Mouse (Mus musculus): Measurements from ENCODE around the gene Slc10a7.
A peak's percentile ranks its signal among the peaks of the same experiment; 100 is the strongest.

The Slc10a7 gene

GRCm38 (mm10) chr8:78622362-78622761, 113.2 kb downstream of the Slc10a7 start:
- DNase-seq (ENCODE audit: low spot score in 2 of 2), result peak; percentile 5 to 8

GRCm38 (mm10) chr8:78623972-78624371, 114.8 kb downstream of the Slc10a7 start:
- DNase-seq (ENCODE audit: low spot score in 2 of 2), result no peak

- no peak for DNase-seq (ENCODE audit: low spot score in 2 of 2)
Measured at GRCm38 (mm10) chr8:78624738-78625442, 115.7 kb downstream of the Slc10a7 start.

- no peak for DNase-seq (ENCODE audit: low spot score in 2 of 2)
Measured at GRCm38 (mm10) chr8:78626632-78627031, 117.5 kb downstream of the Slc10a7 start.

- no peak for DNase-seq (ENCODE audit: low spot score in 2 of 2)
Measured at GRCm38 (mm10) chr8:78627793-78628192, 118.6 kb downstream of the Slc10a7 start.

- DNase-seq (ENCODE audit: low spot score in 2 of 2), result no peak
Measured at GRCm38 (mm10) chr8:78630414-78631164, 121.4 kb downstream of the Slc10a7 start.

- DNase-seq (ENCODE audit: low spot score in 2 of 2), result no peak
Measured at GRCm38 (mm10) chr8:78633012-78633411, 123.9 kb downstream of the Slc10a7 start.

- no peak for DNase-seq (ENCODE audit: low spot score in 2 of 2)
Measured at GRCm38 (mm10) chr8:78634018-78634417, 124.9 kb downstream of the Slc10a7 start.

- DNase-seq (ENCODE audit: low spot score in 2 of 2), result no peak
Measured at GRCm38 (mm10) chr8:78634523-78635240, 125.5 kb downstream of the Slc10a7 start.

GRCm38 (mm10) chr8:78635241-78635771, 126.2 kb downstream of the Slc10a7 start:
- no peak for DNase-seq (ENCODE audit: low spot score in 2 of 2)

- no peak for DNase-seq (ENCODE audit: low spot score in 2 of 2)
Measured at GRCm38 (mm10) chr8:78641919-78642318, 132.8 kb downstream of the Slc10a7 start.

- DNase-seq (ENCODE audit: low spot score in 2 of 2), result no peak
Measured at GRCm38 (mm10) chr8:78642376-78642775, 133.2 kb downstream of the Slc10a7 start.

GRCm38 (mm10) chr8:78647000-78647656, 138.0 kb downstream of the Slc10a7 start:
- DNase-seq (ENCODE audit: low spot score in 2 of 2), result no peak

- no peak for DNase-seq (ENCODE audit: low spot score in 2 of 2)
Measured at GRCm38 (mm10) chr8:78647846-78648245, 138.7 kb downstream of the Slc10a7 start.

- peak in 1 of 2 experiments; percentile 55 for DNase-seq (ENCODE audit: low spot score in 2 of 2)
Measured at GRCm38 (mm10) chr8:78648918-78649317, 139.8 kb downstream of the Slc10a7 start.

- DNase-seq (ENCODE audit: low spot score in 2 of 2), result no peak
Measured at GRCm38 (mm10) chr8:78651670-78652069, 142.5 kb downstream of the Slc10a7 start.

- no peak for DNase-seq (ENCODE audit: low spot score in 2 of 2)
Measured at GRCm38 (mm10) chr8:78655351-78656045, 146.4 kb downstream of the Slc10a7 start.

GRCm38 (mm10) chr8:78656700-78657370, 147.7 kb downstream of the Slc10a7 start:
- no peak for DNase-seq (ENCODE audit: low spot score in 2 of 2)

GRCm38 (mm10) chr8:78658172-78658571, 149.0 kb downstream of the Slc10a7 start:
- no peak for DNase-seq (ENCODE audit: low spot score in 2 of 2)

GRCm38 (mm10) chr8:78659617-78660187, 150.6 kb downstream of the Slc10a7 start:
- DNase-seq (ENCODE audit: low spot score in 2 of 2), result no peak
